Mouse (Mus musculus) liver, postnatal 0 days (tissue): Measurements from ENCODE around the gene Tmem59l.

Experiments used
- CTCF ChIP-seq: sonication (generic); IDR thresholded peaks from 2 replicates; pipeline ENCODE4 v1.5.1; 2016; ENCODE audit warnings: antibody characterized with exemption, low read depth
- EP300 ChIP-seq: IDR thresholded peaks from 2 replicates; pipeline ENCODE4 v1.6.1; 2016; ENCODE audit warnings: antibody characterized with exemption, low read depth, mild to moderate bottlenecking

GRCm38 (mm10) chr8:70504291-70504716 lies 17.1 kb upstream of the Tmem59l start:
- TF ChIP-seq CTCF (no peak), EP300 (no peak)
